Mouse (Mus musculus) Patski (cell line): Measurements from ENCODE around the gene Cntn5. TPM values are rescaled to one million over a fixed set of nuclear protein-coding genes. Genes with fewer than 3 reads are reported as not detected.

Experiments used
- ATAC-seq: fragments of 100-300 bp; one replicate; pipeline ENCODE4 v1.8.0; 2021
- CTCF ChIA-PET: fragments of 350-600 bp; sonication (Branson Sonifier 250); formaldehyde crosslinking; loops from one replicate; lab custom pipeline; 2022; ENCODE audit warnings: inconsistent platforms; lab: Charles Lee
- POLR2A ChIA-PET: fragments of 350-600 bp; sonication (Branson Sonifier 250); formaldehyde crosslinking; loops from one replicate; lab custom pipeline; 2022; ENCODE audit warnings: antibody characterized with exemption, inconsistent platforms; lab: Charles Lee
- DNase-seq: peaks from one replicate; pipeline ENCODE4 v3.0.0-alpha.2; 2011; ENCODE audit warnings: low read depth, low spot score
- H3K27me3 ChIP-seq: fragments of 371-371 bp; one replicate; pipeline ENCODE4 v1.5.1; 2021
- CTCF ChIP-seq: fragments of 100-300 bp; IDR thresholded peaks from one replicate; pipeline ENCODE4 v1.5.1; 2021
- in situ Hi-C: fragments of 300-500 bp; cut with MboI; formaldehyde crosslinking; loops from 3 replicates; pipeline ENCODE4 v1.11.1; 2018; ENCODE audit warnings: low pct_unique_long_range_greater_than_20kb, mixed read lengths
- polyA plus RNA-seq: library from polyadenylated mRNA; unstranded; gene quantifications from one replicate; pipeline ENCODE4 v1.2.3, GENCODE M21; 2021

The Cntn5 gene
- polyA plus RNA-seq, 1 experiment from 2014 or later = not detected

DNA sequence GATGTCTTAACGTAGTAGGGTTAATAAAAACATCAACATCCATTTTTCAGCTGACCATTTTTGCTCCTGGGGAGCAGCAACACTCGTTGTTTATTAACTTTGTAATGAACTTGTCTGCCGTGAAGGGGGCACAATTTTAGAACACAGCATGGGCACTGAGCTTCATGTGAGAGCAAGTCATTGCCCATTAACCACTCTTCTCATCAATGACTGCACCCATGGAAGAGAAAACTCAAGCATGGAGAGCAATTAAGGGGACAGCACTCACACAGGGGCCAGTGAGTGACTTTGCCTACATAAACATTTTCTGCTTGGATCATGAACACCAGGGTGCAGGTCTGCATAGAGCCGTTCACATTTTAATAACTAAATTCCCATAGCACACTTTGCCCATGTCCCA, 831.2 kb downstream of the Cntn5 start:
- TF ChIP-seq CTCF = no peak
- DNase-seq = no peak
- ATAC-seq = no peak
- in situ Hi-C loops = no loop called here
- H3K27me3 ChIP-seq = no peaks in the 10 kb centered on the region
- ChIA-PET CTCF (no interaction called here), POLR2A (no interaction called here)

DNA sequence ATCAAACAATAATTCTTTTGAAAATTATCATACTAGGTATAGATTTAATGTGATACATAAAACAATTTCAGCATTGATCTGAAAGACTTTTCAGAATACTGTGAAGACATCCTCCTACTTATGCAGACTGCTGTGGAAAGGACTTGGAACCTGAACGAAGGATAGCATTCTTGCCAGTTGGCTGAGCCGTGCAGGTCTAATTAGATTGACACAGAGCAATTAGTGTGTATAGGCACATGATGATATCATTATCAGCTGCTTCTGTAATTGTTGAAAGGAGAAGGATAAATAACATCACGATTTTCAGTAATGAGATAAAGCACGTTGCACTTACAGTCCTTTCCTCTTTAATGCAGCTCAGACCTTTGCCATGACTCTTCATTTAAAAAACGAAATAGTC, 831.7 kb downstream of the Cntn5 start:
- H3K27me3 ChIP-seq = no peaks in the 10 kb centered on the region
- ChIA-PET POLR2A (no interaction called here), CTCF (no interaction called here)
- in situ Hi-C loops = no loop called here
- ATAC-seq (no peak), DNase-seq (no peak)
- TF ChIP-seq CTCF = no peak

DNA sequence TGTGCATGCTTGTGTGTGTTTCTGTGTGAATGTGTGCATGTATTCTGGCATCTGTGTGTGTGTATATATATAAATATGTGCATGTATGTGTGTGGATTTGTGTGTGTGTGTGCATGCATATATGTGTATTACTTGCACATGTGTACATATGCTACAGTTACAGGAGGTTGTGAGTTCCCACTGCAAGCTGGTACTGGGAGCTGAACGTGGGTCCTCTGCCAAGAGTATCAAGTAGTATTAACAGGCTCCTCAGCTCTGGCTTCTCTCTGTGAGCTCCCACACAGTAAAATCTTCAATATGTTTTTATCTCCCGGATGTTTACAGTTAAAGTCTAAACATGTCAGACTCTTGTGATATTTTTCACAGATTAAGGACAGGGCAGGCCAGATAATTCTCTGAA, 833.3 kb downstream of the Cntn5 start:
- ATAC-seq (no peak), DNase-seq (no peak)
- ChIA-PET POLR2A (no interaction called here), CTCF (no interaction called here)
- no peak for TF ChIP-seq CTCF
- in situ Hi-C loops = no loop called here
- no peaks in the 10 kb centered on the region for H3K27me3 ChIP-seq

DNA sequence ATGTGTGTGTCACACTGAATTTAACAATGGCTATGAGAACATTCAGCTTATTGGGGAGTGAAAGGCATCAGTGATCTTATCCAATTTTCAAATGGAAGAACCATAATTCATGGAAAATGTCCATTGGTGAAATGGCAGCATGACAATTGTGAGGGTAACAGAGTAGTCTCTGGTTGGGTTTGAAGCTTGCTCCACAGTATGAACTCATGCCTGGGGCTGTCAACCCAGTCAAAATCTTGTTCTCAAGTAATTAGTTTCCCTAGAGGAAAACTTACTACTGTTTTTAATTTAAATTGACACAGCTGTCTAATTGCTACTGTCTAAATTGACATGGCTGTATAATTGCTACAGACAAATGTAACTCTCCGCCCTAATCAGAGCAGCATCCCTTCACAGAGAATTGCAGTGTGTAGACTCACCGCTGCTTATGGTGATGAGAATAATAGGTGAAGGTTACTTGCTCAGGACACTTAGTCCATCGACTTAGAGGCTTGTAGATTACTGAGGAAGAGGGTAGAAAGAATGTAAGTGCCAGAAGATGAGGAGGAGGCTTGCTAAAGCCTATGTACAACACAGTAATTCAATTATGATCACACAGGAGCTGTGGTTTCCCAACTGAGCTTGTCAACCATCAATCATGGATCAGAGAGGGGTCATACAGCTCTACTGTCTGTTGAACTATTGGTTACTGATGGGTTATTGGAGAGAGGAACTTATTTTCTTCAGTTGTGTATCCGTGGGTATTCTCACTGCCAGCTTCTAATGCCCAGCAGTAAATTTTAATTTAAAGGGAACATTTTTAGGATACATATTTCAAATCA, 859.4 kb downstream of the Cntn5 start:
- no peak for TF ChIP-seq CTCF
- in situ Hi-C loops = no loop called here
- ATAC-seq (no peak), DNase-seq (no peak)
- ChIA-PET POLR2A (no interaction called here), CTCF (interaction anchor here (1.0 kb wide), 1 partner anchor 9 kb away, joined by 3 read pairs; no protein-coding TSS in a partner anchor)
- H3K27me3 ChIP-seq = no peaks in the 10 kb centered on the region

DNA sequence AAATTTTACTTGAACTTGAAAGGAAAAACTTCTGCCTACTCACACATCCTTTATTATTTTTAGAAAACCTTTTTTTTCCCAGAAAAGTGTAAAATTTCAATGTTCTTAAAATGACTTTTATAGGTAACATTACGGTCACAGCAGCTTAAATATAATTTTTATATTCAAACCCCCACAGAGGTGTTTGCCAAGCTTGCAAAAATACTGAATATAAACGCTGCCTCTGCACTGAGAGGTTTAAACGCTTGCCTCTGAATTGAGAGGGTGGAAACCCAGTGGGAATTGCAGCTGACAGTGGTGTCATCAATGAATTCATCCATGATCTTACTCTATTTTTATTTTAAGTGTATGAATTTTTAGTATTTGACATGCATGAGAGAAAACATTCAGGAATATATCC, 861.6 kb downstream of the Cntn5 start:
- H3K27me3 ChIP-seq = no peaks in the 10 kb centered on the region
- in situ Hi-C loops = no loop called here
- DNase-seq (no peak), ATAC-seq (no peak)
- POLR2A ChIA-PET = no interaction called here
- no peak for TF ChIP-seq CTCF
- CTCF ChIA-PET = no interaction called here

DNA sequence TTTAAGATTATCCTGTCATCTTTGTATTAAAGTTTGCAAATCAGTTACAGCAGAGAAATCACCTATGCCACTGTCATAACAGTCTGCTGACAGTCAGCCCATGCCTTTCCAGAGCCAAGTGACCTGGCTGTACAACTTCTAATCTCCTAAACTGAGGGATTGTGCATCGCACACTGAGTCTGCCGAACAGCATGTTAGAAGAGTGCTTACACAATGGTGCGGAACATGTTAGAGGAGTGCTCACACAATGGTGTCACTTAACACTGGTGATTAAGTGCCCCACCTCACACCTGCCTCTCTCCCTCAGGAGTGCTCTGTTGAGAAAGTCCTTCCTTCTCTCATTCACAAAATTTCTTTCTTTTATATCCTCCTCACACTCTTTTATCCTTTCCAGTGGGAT, 889.4 kb downstream of the Cntn5 start:
- TF ChIP-seq CTCF = no peak
- no peaks in the 10 kb centered on the region for H3K27me3 ChIP-seq
- ATAC-seq = no peak
- CTCF ChIA-PET = no interaction called here
- no peak for DNase-seq
- POLR2A ChIA-PET = no interaction called here
- in situ Hi-C loops = no loop called here

DNA sequence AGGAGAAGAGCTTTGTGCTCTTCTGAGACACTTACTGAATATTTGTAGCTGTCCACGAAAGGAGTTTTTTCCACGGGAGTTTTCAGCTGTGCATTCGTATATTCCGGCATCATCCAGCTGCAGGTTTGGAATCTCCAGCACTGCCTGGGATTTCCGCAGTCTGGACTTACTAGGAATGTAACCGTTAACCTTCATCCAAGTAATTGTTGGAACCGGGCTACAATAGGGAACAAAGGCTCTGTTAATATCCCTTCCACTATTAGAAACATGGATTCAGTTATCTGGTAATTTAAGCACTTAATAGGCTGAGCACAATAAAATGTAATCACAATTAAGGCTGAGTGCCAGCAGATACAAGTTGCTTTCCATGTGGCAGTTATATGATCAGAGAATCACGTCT, 920.5 kb downstream of the Cntn5 start:
- ATAC-seq (no peak), DNase-seq (no peak)
- in situ Hi-C loops = no loop called here
- CTCF ChIA-PET = no interaction called here
- H3K27me3 ChIP-seq = no peaks in the 10 kb centered on the region
- POLR2A ChIA-PET = no interaction called here
- TF ChIP-seq CTCF = no peak

DNA sequence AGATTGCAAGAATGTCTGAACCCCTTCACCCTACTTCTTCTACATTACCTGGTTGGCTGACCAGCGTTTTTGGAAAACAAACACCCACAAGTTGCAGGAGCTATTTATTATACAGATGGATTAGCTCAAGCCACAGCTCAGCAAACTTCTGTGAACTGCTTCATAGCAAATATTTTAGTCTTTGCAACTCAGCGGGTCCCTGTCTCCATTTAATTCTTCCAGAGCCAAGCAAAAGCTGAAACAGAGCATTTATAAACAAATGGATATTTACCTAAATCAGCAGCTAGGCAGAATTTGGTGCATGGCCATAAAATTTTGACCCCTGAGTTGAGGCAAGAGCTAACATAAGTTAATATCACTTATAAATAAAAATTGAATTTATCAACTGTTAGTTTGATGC, 921.4 kb downstream of the Cntn5 start:
- ATAC-seq = no peak
- no peak for TF ChIP-seq CTCF
- POLR2A ChIA-PET = no interaction called here
- no peaks in the 10 kb centered on the region for H3K27me3 ChIP-seq
- CTCF ChIA-PET = no interaction called here
- in situ Hi-C loops = no loop called here
- DNase-seq = no peak

DNA sequence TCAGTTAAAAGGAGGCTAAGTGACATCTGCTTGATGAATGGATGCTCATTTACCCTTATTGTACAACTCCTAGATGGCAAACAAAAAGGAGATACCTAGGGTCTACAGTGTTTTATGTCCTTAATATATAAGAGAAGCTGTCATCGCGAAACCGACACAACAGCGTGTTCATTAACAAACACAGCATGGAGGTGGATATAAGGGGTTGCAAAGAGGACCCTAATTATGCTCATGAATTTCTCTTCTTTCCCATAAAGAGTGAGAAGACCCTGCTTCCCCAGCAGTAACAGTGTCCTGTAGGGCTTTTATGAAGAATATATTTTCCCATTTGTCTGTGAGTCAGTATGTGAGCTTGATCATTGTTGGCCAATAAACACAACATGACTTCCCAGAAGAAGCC, 939.2 kb downstream of the Cntn5 start:
- ChIA-PET POLR2A (no interaction called here), CTCF (interaction anchor here (1.0 kb wide), 1 partner anchor 13 kb away, joined by 3 read pairs; no protein-coding TSS in a partner anchor)

DNA sequence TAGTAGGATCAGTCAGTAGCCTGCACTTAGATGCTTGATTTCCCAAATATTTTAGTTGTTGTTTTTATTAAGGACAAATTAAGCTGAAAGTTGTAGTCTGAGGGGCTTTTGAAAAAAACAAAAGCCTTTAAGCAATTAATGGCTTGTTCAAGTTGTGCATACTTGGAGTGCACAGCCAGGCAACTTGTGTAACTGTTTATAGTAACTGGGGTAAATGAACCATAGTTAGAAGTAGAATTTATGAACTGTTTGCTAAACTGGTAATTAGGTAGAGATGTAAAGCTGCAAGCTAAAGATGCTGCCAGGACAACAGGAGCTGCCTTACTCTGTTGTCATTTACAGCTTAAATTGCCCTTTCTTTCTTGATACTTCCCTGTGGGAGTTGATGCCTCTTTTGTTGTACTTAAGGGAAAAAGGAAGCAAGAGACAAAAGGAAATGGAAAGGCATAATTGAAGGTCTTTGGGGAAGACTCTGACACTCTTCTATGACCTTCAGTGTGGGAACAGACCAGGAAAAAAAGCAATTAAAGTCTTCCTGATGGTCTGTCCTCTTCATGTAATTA, 943.9 kb downstream of the Cntn5 start:
- in situ Hi-C loops = no loop called here
- TF ChIP-seq CTCF = no peak
- H3K27me3 ChIP-seq = peaks cover 13% of the 10 kb centered on the region
- CTCF ChIA-PET = no interaction called here
- POLR2A ChIA-PET = no interaction called here
- no peak for ATAC-seq
- DNase-seq = no peak

More for the DNA sequence above, 939.2 kb downstream of the Cntn5 start:
- ATAC-seq (no peak), DNase-seq (no peak)
- H3K27me3 ChIP-seq = peaks cover 16% of the 10 kb centered on the region
- no peak for TF ChIP-seq CTCF
- in situ Hi-C loops = no loop called here

DNA sequence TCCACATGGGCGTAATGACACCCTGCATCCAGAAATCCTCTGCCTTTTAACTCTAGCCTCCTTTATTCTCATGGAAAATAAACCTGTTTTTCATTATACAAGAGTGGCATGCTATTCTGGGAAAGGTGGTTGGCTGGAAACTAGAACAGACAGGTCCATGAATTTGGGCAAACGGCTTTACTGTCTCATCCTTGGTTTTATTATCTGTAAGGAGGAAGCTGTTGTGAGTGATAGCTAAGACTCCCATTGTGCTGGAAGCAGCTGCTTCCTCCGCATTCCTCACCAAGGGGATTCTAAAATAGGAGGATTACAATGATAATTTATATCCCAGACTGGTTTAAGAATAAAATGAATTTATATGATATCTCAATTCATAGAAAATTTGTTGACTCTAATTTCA, 955.2 kb downstream of the Cntn5 start:
- no peaks in the 10 kb centered on the region for H3K27me3 ChIP-seq
- POLR2A ChIA-PET = no interaction called here
- CTCF ChIA-PET = no interaction called here
- ATAC-seq (no peak), DNase-seq (no peak)
- in situ Hi-C loops = no loop called here
- TF ChIP-seq CTCF = no peak

DNA sequence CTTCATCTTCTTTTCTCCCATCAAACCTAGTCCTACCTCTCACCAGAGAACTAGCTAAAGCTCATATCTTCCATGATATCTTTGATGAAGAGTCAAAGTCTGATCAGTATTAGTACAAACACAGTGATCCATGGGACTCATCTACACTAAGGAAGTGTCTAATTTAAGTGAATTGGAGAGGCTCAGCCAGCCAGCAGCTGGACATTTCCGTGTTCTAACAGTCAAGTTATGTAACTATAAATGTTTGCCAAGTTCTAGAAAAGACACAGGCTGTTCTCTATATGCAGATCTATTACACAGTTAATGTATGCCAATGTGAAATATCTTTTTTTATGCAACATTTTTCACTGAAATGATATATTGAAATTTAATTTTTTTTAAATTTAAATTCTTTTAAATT, 959.7 kb downstream of the Cntn5 start:
- in situ Hi-C loops = no loop called here
- no peak for DNase-seq
- ATAC-seq = no peak
- no peaks in the 10 kb centered on the region for H3K27me3 ChIP-seq
- no peak for TF ChIP-seq CTCF
- CTCF ChIA-PET = no interaction called here
- POLR2A ChIA-PET = no interaction called here
